Mouse (Mus musculus) adrenal gland, adult 18-20 months (tissue): Measurements from ENCODE around the gene Tmem89. TPM values are rescaled to one million over a fixed set of nuclear protein-coding genes. Genes with fewer than 3 reads are reported as not detected.

Experiments
- total RNA-seq, 2 experiments: library from RNA; stranded (reverse); gene quantifications; 1 replicate in 1 of 2; 2 replicates in 1 of 2; pipeline ENCODE4 v1.2.3; 2021

Gene Tmem89
- total RNA-seq, 2 experiments from 2014 or later = 0.32 TPM; not detected in 1

Other genes with a start within 250 kb of the Tmem89 start
- gene Prkar2a, start 225.3 kb upstream of the Tmem89 start, total RNA-seq = 10 to 100 TPM; 33.1 to 43.5 TPM
- 100 to 1,000 TPM in 1 of 2 experiments, 10 to 100 TPM in 1; 76.8 to 101 TPM for gene Ip6k2, start 130.8 kb upstream of the Tmem89 start, total RNA-seq
- 10 to 100 TPM; 10.8 to 11.3 TPM for gene Nckipsd, start 106.3 kb upstream of the Tmem89 start, total RNA-seq
- 1 to 10 TPM; 3.6 to 4.1 TPM for gene Celsr3, start 88.3 kb upstream of the Tmem89 start, total RNA-seq
- 10 to 100 TPM in 1 of 2 experiments, 1 to 10 TPM in 1; 9.6 to 13.8 TPM for gene Slc26a6, start 61.3 kb upstream of the Tmem89 start, total RNA-seq
- gene Uqcrc1, start 22.0 kb downstream of the Tmem89 start, total RNA-seq = 1,000 to 10,000 TPM in 1 of 2 experiments, 100 to 1,000 TPM in 1; 638 to 1,072 TPM
- 1 to 10 TPM; 6.4 to 7.5 TPM for gene Col7a1, start 39.0 kb downstream of the Tmem89 start, total RNA-seq
- under 1 TPM; 0.26 to 0.53 TPM for gene Ucn2, start 71.4 kb downstream of the Tmem89 start, total RNA-seq
- 10 to 100 TPM in 1 of 2 experiments, 1 to 10 TPM in 1; 7.6 to 13.7 TPM for gene Pfkfb4, start 77.2 kb downstream of the Tmem89 start, total RNA-seq
- gene Shisa5, start 123.9 kb downstream of the Tmem89 start, total RNA-seq = 100 to 1,000 TPM; 126 to 137 TPM
- 10 to 100 TPM; 15.8 to 21.6 TPM for gene Trex1, start 145.1 kb downstream of the Tmem89 start, total RNA-seq
- 10 to 100 TPM; 14.7 to 15.2 TPM for gene Atrip, start 159.5 kb downstream of the Tmem89 start, total RNA-seq
- gene Ccdc51, start 167.9 kb downstream of the Tmem89 start, total RNA-seq = 10 to 100 TPM; 11.8 to 12.6 TPM
- 100 to 1,000 TPM; 319 to 392 TPM for gene Tma7, start 168.0 kb downstream of the Tmem89 start, total RNA-seq
- 100 to 1,000 TPM in 1 of 2 experiments, 10 to 100 TPM in 1; 63.9 to 107 TPM for gene Plxnb1, start 180.8 kb downstream of the Tmem89 start, total RNA-seq
- gene Fbxw21, start 247.4 kb downstream of the Tmem89 start, total RNA-seq = not detected